Mouse (Mus musculus) embryonic fibroblast, embryonic 13.5 days (primary cell): ENCODE results near the gene Kdm4b. TPM values are rescaled to one million over a fixed set of nuclear protein-coding genes. Genes with fewer than 3 reads are reported as not detected.

Experiments
- H3K27ac ChIP-seq: 2 replicates; pipeline ENCODE4 v1.5.1; 2012; ENCODE audit warnings: low read length, control low read depth, inconsistent platforms; ENCODE audit not compliant: insufficient read depth
- H3K4me1 ChIP-seq: 2 replicates; pipeline ENCODE4 v1.6.1; 2011; ENCODE audit warnings: low read length; ENCODE audit not compliant: control insufficient read depth, insufficient read depth
- H3K4me3 ChIP-seq: 2 replicates; pipeline ENCODE4 v1.5.1; 2011; ENCODE audit warnings: mild to moderate bottlenecking, control low read depth, low read length; ENCODE audit not compliant: insufficient read depth
- CTCF ChIP-seq: IDR thresholded peaks from 2 replicates; pipeline ENCODE4 v1.5.1; 2011; ENCODE audit warnings: mild to moderate bottlenecking, control low read depth, low read length, moderate library complexity, borderline replicate concordance; ENCODE audit not compliant: insufficient read depth
- POLR2A ChIP-seq: IDR thresholded peaks from 2 replicates; pipeline ENCODE4 v1.6.1; 2011; ENCODE audit warnings: low read depth, mild to moderate bottlenecking, control low read depth, low read length, moderate library complexity
- polyA plus RNA-seq: library from polyadenylated mRNA; stranded (reverse); fragments of >200 nt; gene quantifications from 2 replicates; pipeline ENCODE4 v1.2.4, GENCODE M21; 2011; ENCODE audit warnings: low read depth; ENCODE audit not compliant: missing spikeins, insufficient read length

Gene Kdm4b
- polyA plus RNA-seq, 1 experiment: 30.8 TPM

GRCm38 (mm10) chr17:56445397-56445796 is 119.5 kb downstream of the Kdm4b start:
- H3K4me1 ChIP-seq: no peaks in the 10 kb centered on the region
- no peak overlapping the region for H3K27ac ChIP-seq
- TF ChIP-seq POLR2A: no peak
- TF ChIP-seq CTCF: no peak
- no peak overlapping the region for H3K4me3 ChIP-seq

GRCm38 (mm10) chr17:56447716-56448115 is 121.9 kb downstream of the Kdm4b start:
- TF ChIP-seq POLR2A (no peak), CTCF (no peak)
- H3K4me3 ChIP-seq: no peak overlapping the region
- H3K27ac ChIP-seq: no peak overlapping the region
- H3K4me1 ChIP-seq: no peaks in the 10 kb centered on the region

Other genes starting within 250 kb of the Kdm4b start
- gene Hdgfl2, start 246.4 kb upstream of the Kdm4b start, polyA plus RNA-seq: 55.0 and 57.9 TPM in 2 replicates
- gene Plin4, start 216.3 kb upstream of the Kdm4b start, polyA plus RNA-seq: 0.14 and 0.70 TPM in 2 replicates
- not detected in 2 replicates for gene Plin5, start 208.5 kb upstream of the Kdm4b start, polyA plus RNA-seq
- not detected in 2 replicates for gene Lrg1, start 204.1 kb upstream of the Kdm4b start, polyA plus RNA-seq
- 0.21 and 0.52 TPM in 2 replicates for gene Sema6b, start 185.7 kb upstream of the Kdm4b start, polyA plus RNA-seq
- gene Tnfaip8l1, start 163.6 kb upstream of the Kdm4b start, polyA plus RNA-seq: 0.72 and 2.1 TPM in 2 replicates
- 55.2 and 63.0 TPM in 2 replicates for gene Mydgf, start 142.1 kb upstream of the Kdm4b start, polyA plus RNA-seq
- gene Dpp9, start 107.2 kb upstream of the Kdm4b start, polyA plus RNA-seq: 27.8 and 28.8 TPM in 2 replicates
- gene Fem1a, start 69.3 kb upstream of the Kdm4b start, polyA plus RNA-seq: 9.7 and 10.6 TPM in 2 replicates
- gene Ticam1, start 49.3 kb upstream of the Kdm4b start, polyA plus RNA-seq: 11.1 and 15.6 TPM in 2 replicates
- 37.4 and 41.2 TPM in 2 replicates for gene Plin3, start 33.2 kb upstream of the Kdm4b start, polyA plus RNA-seq
- not detected in 2 replicates for gene Arrdc5, start 25.8 kb upstream of the Kdm4b start, polyA plus RNA-seq
- 48.0 and 50.2 TPM in 2 replicates for gene Uhrf1, start 22.7 kb upstream of the Kdm4b start, polyA plus RNA-seq
- 177 and 208 TPM in 2 replicates for gene Ptprs, start 150.4 kb downstream of the Kdm4b start, polyA plus RNA-seq
- gene Znrf4, start 186.4 kb downstream of the Kdm4b start, polyA plus RNA-seq: not detected in 2 replicates
- 0.38 and 0.54 TPM in 2 replicates for gene Gm20219, start 228.3 kb downstream of the Kdm4b start, polyA plus RNA-seq